Mouse (Mus musculus) cerebral cortex, adult 2 months (tissue): ENCODE data around the gene Igfbp2.

Experiments
- WGBS: fragments of 180-500 bp; shearing (Covaris S2); methylation state at CpG from one replicate; pipeline ENCODE4 v1.1.7; 2018; 5-methylcytosine and 5-hydroxymethylcytosine counted together

Igfbp2 gene

GRCm38 (mm10) chr1:72873511-72874286 is 49.4 kb downstream of the Igfbp2 start:
- under 1% methylated on average over 43 of the region's 43 CpGs for WGBS

- 2% methylated on average over 38 of the region's 38 CpGs for WGBS
Observed at GRCm38 (mm10) chr1:72874287-72875211, 50.2 kb downstream of the Igfbp2 start, which contains the start of gene Igfbp5. Gene Igfbp5, minus strand, starts transcription at chr1:72874884.

- WGBS: 13% methylated on average over 3 of the region's 3 CpGs
Observed at GRCm38 (mm10) chr1:72875708-72876107, 51.4 kb downstream of the Igfbp2 start.

DNA sequence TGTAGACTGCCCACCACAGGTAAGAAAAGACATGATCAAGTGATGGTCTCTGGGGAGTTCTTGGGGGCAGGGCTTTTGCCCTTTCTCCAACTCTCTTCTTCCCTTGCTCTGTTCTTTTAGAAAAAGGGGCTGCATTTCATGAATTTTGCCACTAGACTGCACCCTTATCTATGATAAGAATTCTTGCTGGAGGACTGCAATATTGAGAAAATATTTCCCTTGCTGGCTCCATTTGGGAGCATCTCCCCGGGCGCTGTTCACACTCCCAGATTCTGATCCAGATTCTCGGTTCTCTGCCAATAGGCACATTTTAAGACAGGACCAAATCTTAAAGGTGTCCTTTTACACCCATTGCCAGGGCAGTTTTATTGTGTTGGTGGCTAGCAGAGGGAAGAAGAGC is 51.8 kb downstream of the Igfbp2 start:
- WGBS: 13% methylated on average over 3 of the region's 3 CpGs

- WGBS: 2% methylated on average over 3 of the region's 3 CpGs
Observed at GRCm38 (mm10) chr1:72877892-72878291, 53.6 kb downstream of the Igfbp2 start.

- 67% methylated on average over 25 of the region's 25 CpGs for WGBS
Observed at GRCm38 (mm10) chr1:72878473-72879318, 54.4 kb downstream of the Igfbp2 start.

DNA sequence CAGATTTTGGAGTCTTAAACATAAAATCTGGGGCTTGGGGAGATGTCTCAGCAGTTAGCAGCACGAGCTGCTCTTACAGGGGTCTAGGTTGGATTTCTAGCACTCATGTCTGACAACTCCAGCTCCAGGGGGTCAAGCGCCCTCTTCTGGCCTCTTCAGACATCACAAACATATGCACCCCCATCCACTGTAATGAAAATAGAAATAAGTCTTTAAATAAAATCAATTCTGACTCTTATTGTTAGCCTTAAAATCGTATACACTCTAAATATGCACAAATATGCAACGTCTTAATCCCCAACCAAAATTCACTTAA is 55.0 kb downstream of the Igfbp2 start:
- 72% methylated on average over 4 of the region's 4 CpGs for WGBS

GRCm38 (mm10) chr1:72885111-72885818 is 61.0 kb downstream of the Igfbp2 start:
- 95% methylated on average over 11 of the region's 11 CpGs for WGBS

GRCm38 (mm10) chr1:72885819-72886169 is 61.5 kb downstream of the Igfbp2 start:
- 88% methylated on average over 7 of the region's 7 CpGs for WGBS

DNA sequence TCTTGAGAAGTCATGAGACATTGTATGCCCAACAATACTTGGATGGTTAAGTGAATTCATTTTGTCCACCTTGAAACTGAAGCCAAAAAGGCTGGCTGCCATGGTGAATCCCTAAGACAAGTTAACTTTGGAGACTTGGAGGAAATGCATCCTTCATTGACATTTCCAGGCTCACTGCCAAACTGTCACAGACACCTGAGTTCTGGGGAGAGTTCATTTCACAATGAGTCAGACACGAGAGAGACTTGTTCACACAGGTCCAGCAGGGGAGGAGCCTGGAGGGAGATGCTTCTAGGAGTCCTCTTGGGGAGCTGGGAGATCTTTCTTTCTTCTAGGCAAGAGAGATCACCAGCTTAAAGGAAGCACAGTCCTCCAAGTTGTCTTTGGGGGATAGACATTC is 63.6 kb downstream of the Igfbp2 start:
- 59% methylated on average over 1 of the region's 1 CpGs for WGBS

- WGBS: 86% methylated on average over 2 of the region's 2 CpGs
Observed at GRCm38 (mm10) chr1:72895821-72896220, 71.5 kb downstream of the Igfbp2 start.
